In genomic region chr14:55659960-55660573, GRCm38 (mm10) we compare ENCODE assay signal across 8 mouse cellular contexts. TPM values are rescaled to one million over a fixed set of nuclear protein-coding genes. Genes with fewer than 3 reads are reported as not detected.
DNase-seq lines count a peak whose midpoint lies in the region; ATAC-seq lines count a peak whose summit lies in the region.

Mdp1 (minus strand) TSS chr14:55660508.

- no peaks in the 10 kb centered on the region for H3K27me3 ChIP-seq in intestine, embryonic 14.5 days (replicated peaks; ENCODE audit: control insufficient read depth, insufficient read depth, low read length)

- H3K4me2 ChIP-seq in intestine, embryonic 14.5 days (ENCODE audit: low read length) = peak within 1 kb of the TSS; percentile 62

- intact Hi-C loops in left cerebral cortex, postnatal 14 days (cut with DNase I) = no loop called here

- DNase-seq in adrenal gland, adult 8-10 months = peak; percentile 66
- DNase-seq in embryo, embryonic 11 days = peak; percentile 95
- DNase-seq in gastrocnemius, postnatal 25 days = peak; percentile 65
- peak; percentile 80 for DNase-seq in intestine, embryonic 14.5 days (ENCODE audit: low spot score)
- peak; percentile 83 to 89 for DNase-seq in left cerebral cortex, postnatal 14 days (ENCODE audit: low spot score in 2 of 2)
- peak; percentile 81 for DNase-seq in right cerebral cortex, postnatal 14 days
- DNase-seq in urinary bladder, postnatal 4 days (ENCODE audit: low spot score in 2 of 2) = peak; percentile 70 to 71

- WGBS in intestine, embryonic 14.5 days = 1% methylated on average over 39 of the region's 39 CpGs

- H3K9ac ChIP-seq in intestine, embryonic 14.5 days (ENCODE audit: low read length) = peak within 1 kb of the TSS; percentile 72

- H3K27ac ChIP-seq in intestine, embryonic 14.5 days (ENCODE audit: low read depth) = peak within 1 kb of the TSS; percentile 43; the same call in 1 of the 2 replicates

- peaks cover 45% of the 10 kb centered on the region for H3K36me3 ChIP-seq in intestine, embryonic 14.5 days (ENCODE audit: control insufficient read depth, insufficient read depth, low read length)

- H3K9me3 ChIP-seq in intestine, embryonic 14.5 days (ENCODE audit: control insufficient read depth, low read length) = no peaks in the 10 kb centered on the region

- H3K4me1 ChIP-seq in intestine, embryonic 14.5 days (replicated peaks; ENCODE audit: control insufficient read depth, insufficient read depth, low read length) = peaks cover 5% of the 10 kb centered on the region; the same call in 1 of the 2 replicates

- peak within 1 kb of the TSS; percentile 88 for H3K4me3 ChIP-seq in intestine, embryonic 14.5 days (ENCODE audit: low read depth, low read length)

- ATAC-seq in intestine, embryonic 14.5 days (replicated peaks; ENCODE audit: low FRiP score, low TSS enrichment, low read depth) = peak; percentile 84
- peak; percentile 99 for ATAC-seq in megakaryocyte-erythroid progenitor cell, adult 5-6 weeks (replicated peaks; ENCODE audit: low FRiP score, low TSS enrichment, poor library complexity, severe bottlenecking)

RNA-seq across cellular contexts. Expression of gene Mdp1, which starts in this region (rescaled TPM):
- 10 to 100 TPM; 59.0 to 65.8 (median 62.3) TPM for total RNA-seq in adrenal gland, adult 8-10 months (2022)
- total RNA-seq in gastrocnemius, postnatal 25 days (2021) = 10 to 100 TPM; 15.0 to 17.3 TPM
- 53.8 and 58.9 TPM in 2 replicates for polyA plus RNA-seq in intestine, embryonic 14.5 days (2014; fragmentation: Nextera tagmentation; extraction: Ambion mirVana)
- total RNA-seq in left cerebral cortex, postnatal 14 days (2021) = 10 to 100 TPM; 37.8 to 42.6 TPM
- total RNA-seq in megakaryocyte-erythroid progenitor cell, adult 5-6 weeks (2014; fragmentation: Nextera tagmentation) = 39.9 and 57.6 TPM in 2 replicates
- total RNA-seq in megakaryocyte-erythroid progenitor cell, adult 5-6 weeks (2017) = 33.5 and 34.1 TPM in 2 replicates

Comparison
In these comparisons a context has a peak if more than half of its experiments do, and no peak if none do; other contexts are left out.
1. Peak in every context shown above with its lines: DNase-seq, ATAC-seq, H3K4me3 ChIP-seq and H3K27ac ChIP-seq.